Mouse (Mus musculus) midbrain, embryonic 14.5 days (tissue): ENCODE results near the gene Hnf1a. TPM values are rescaled to one million over a fixed set of nuclear protein-coding genes. Genes with fewer than 3 reads are reported as not detected.

Source experiments
- polyA plus RNA-seq: library from polyadenylated mRNA; unstranded; fragments of >200 nt; fragmentation: Nextera tagmentation; extraction: Ambion mirVana; gene quantifications from 2 replicates; pipeline ENCODE4 v1.2.1, GENCODE M21; 2014

Hnf1a gene
- polyA plus RNA-seq, 1 experiment from 2014 or later, result not detected

Other genes with a start within 250 kb of the Hnf1a start
- gene Ankrd13a, start 196.4 kb downstream of the Hnf1a start, polyA plus RNA-seq, result 40.9 and 48.5 TPM in 2 replicates
- 36.3 and 39.5 TPM in 2 replicates for gene Git2, start 195.6 kb downstream of the Hnf1a start, polyA plus RNA-seq
- gene 1500011B03Rik, start 147.6 kb downstream of the Hnf1a start, polyA plus RNA-seq, result 276 and 315 TPM in 2 replicates
- not detected in 2 replicates for gene 4930519G04Rik, start 117.4 kb downstream of the Hnf1a start, polyA plus RNA-seq
- 3.4 and 3.5 TPM in 2 replicates for gene Gm9936, start 112.4 kb downstream of the Hnf1a start, polyA plus RNA-seq
- gene Oasl2, start 74.2 kb downstream of the Hnf1a start, polyA plus RNA-seq, result 2.5 and 7.9 TPM in 2 replicates
- gene Oasl1, start 47.9 kb downstream of the Hnf1a start, polyA plus RNA-seq, result 2.0 TPM in 1 of 2 replicates, not detected in the other
- gene 2210016L21Rik, start 28.9 kb downstream of the Hnf1a start, polyA plus RNA-seq, result 92.1 and 113 TPM in 2 replicates
- gene Sppl3, start 40.0 kb upstream of the Hnf1a start, polyA plus RNA-seq, result 33.1 and 35.5 TPM in 2 replicates
- gene Gm10401, start 127.2 kb upstream of the Hnf1a start, polyA plus RNA-seq, result 59.4 and 72.9 TPM in 2 replicates
- gene Acads, start 148.3 kb upstream of the Hnf1a start, polyA plus RNA-seq, result 13.8 and 14.6 TPM in 2 replicates
- 29.1 and 37.2 TPM in 2 replicates for gene Unc119b, start 163.9 kb upstream of the Hnf1a start, polyA plus RNA-seq
- gene Mlec, start 187.1 kb upstream of the Hnf1a start, polyA plus RNA-seq, result 14.6 and 18.6 TPM in 2 replicates
- gene Cabp1, start 223.3 kb upstream of the Hnf1a start, polyA plus RNA-seq, result 6.6 and 6.9 TPM in 2 replicates